Mouse (Mus musculus): Measurements from ENCODE around the gene 2900011O08Rik.

The 2900011O08Rik gene

DNA sequence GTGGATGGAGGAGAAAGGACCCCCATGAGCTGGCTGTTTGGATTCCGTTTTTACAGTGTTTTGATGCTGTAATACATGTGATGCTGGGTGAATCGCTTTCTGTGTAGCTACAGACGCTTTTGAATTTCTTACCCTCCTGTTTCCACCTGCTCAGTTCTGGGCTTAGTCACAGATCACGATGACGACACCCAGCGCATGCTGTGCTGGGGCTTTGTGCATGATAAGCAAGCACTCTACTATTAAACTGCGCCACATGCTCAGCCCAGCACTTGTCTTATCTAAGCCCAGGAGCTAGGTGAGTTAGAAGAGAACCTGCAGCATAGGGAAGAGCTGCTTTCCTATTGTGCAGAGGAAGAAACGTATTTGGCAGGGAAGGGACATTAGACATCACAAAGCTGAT, 58.3 kb downstream of the 2900011O08Rik start:
- no peak for TF ChIP-seq GATA4 (IDR thresholded peaks at IDR 0.05; ENCODE audit: insufficient replicate concordance, low read length)

DNA sequence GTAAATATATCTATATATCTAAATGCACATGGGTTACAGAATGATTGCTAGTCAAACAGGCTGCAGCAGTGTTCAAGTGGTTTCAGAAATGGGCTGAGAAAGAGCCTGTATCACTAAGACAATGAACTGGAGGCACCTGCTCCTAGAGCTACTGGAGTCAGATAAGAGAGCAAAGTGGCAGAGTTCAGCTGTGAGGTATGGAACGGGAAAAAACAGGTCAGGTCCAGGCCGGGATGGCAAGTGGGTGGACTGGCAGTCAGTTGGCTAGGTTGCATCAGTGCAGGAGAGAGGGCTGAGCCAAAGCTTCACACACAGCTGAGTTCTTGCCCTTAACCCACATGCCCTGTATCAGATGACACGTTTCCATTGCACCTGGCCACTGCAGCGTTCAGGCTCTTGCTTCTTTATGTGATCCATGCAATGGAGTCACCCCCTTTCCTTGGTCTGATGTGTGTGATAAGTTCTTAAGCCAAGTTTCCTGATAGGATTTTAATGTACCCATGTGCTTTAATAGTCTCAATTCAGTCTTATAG, 59.9 kb downstream of the 2900011O08Rik start:
- TF ChIP-seq GATA4 (IDR thresholded peaks at IDR 0.05; ENCODE audit: insufficient replicate concordance, low read length) = no peak

DNA sequence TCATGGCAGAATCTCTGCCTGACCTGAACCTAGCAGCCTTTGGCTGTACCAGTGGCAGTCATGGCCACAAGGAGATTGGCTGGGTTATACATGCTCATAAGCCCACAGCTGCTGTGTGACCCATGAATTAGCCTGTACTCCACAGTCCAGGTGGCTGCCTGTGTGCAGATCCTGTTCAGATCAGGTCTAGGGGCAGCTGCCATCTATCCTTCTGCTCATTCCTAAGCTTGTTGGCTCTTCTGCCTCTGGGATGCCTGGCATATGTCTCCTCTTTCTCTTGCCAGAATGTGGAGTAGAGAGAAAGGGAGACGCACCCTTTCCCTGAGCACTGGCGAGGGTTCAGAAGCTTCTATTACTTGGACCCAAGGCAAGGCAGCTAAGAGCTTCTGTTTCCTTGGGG, 65.8 kb downstream of the 2900011O08Rik start:
- no peak for TF ChIP-seq GATA4 (IDR thresholded peaks at IDR 0.05; ENCODE audit: insufficient replicate concordance, low read length)

DNA sequence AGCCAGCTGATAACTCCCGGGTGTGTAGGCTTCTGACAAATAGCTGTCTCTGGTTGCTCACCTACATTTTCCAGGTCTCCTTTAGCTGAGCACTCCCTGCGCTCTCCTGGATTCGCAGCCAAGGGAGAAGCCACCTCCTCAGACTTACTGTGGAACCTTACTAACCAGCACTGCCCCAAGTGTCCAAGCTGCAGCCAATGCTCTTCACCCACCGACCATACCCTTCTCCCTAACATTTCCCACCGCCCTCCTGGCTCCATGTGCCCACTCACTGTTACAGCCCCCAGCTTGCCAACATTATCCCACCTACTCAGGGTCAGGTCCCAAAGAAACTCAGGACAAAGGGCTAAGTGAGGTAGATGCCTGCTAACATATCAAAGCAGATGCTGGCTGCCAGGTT, 66.7 kb downstream of the 2900011O08Rik start:
- TF ChIP-seq GATA4 (IDR thresholded peaks at IDR 0.05; ENCODE audit: insufficient replicate concordance, low read length) = no peak

DNA sequence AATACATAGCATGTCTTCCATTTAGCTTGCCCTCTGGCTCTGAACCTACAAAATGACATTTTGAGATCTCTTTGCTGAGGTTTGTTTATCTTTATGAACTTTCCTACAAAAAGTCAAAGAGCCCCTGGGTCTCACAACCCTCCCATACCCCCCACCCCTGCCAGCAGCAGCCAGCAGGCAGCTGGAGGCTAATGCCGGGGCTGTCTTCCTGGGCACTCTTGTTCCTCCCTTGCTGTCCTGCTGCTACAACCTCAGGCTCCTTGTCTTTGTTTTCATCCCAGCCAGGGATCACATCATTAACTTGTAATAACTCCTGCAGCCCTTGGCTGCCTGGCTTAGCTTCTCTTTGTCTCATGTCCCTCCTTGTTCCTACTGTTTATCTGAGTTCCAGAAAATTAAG, 68.9 kb downstream of the 2900011O08Rik start:
- TF ChIP-seq GATA4 (IDR thresholded peaks at IDR 0.05; ENCODE audit: insufficient replicate concordance, low read length) = no peak

DNA sequence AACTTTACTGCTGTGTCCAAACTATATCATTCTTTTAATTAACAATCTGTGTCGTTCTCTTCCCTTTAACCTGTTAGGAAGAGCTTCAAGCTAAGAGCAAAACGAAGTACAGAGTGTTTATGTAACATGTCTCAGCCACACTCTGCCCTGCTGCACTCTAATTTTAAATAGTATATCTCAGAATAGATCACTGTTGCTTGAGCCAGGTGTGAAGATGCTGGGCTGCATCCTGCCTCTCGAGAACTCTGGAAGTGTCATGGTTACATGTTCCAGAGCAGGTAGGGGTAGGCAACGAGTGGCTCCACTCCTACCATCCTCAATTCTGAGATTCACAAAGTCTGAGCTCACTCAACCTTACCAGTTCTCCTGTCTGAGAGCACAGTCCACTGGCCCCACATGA, 70.3 kb downstream of the 2900011O08Rik start:
- no peak for TF ChIP-seq GATA4 (IDR thresholded peaks at IDR 0.05; ENCODE audit: insufficient replicate concordance, low read length)

DNA sequence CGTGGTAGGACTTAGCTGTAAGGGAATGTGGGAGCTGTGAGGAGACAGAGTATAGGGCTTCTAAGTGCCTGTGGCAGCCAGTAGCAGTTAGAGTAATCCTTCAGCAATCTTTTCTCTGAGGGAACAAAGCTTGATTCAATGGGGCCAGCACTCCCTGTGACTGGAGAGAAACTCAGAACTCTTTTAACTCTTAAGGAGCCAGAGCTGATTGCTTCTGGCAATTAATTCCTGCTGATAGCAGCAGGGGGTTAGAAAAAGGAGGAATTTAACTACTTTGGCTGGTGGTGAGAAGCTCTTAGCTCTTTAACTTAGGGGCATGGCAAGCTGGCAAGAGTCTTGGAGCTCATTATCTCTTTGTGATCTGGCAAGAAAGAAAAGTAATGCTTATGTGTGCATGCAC, 72.1 kb downstream of the 2900011O08Rik start:
- no peak for TF ChIP-seq GATA4 (IDR thresholded peaks at IDR 0.05; ENCODE audit: insufficient replicate concordance, low read length)

DNA sequence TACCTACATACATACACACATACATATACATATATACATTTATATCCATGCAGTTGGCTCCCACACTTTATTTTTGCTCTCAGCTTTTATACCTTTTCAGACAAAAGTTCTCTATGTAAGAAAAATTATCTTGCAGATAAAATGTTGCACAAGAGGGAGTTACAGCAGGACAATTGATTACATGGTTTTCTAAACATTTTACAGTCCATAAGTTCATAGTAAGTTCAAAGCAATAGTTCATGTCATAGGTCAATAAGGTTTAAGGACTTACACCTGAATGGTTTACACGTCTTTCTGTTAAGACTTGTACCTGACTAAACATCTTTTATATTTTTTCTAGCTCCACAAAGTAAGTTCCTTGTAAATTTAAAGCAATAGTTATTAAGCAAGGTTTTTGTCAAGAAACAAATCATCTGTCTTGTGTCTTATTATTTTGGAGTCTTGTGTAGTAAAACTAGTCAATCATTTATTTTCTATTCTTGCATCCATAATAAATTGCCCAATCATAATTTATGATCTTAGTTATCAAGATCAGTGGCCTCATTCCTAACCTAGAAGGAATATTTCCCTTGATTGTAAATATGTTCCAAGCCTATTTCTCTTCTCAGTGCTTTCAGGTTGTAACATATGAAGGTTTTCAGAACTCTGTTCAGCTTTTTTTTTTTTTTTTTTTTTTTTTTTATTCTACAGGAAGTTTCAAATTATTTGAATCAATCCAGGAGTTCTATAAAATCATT, 72.9 kb downstream of the 2900011O08Rik start:
- no peak for TF ChIP-seq GATA4 (IDR thresholded peaks at IDR 0.05; ENCODE audit: insufficient replicate concordance, low read length)

DNA sequence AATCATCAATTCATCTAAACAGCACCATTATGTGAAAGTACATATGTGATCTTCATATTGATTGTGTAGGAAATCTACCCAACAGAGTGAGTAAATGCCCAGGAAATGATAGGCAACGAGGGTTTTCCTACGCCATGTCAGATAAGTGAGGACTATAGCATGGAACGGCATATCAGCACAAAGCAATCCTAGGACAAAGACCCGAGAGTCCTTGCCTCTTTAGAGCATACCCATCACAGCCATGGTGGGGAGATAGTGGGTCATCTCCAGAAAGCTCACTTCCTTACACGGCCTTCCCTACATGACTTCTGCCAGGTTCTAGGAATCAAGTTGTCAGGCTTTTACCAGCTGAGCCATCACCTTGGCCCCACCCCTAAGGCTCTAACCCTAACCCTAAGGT, 73.5 kb downstream of the 2900011O08Rik start:
- TF ChIP-seq GATA4 (IDR thresholded peaks at IDR 0.05; ENCODE audit: insufficient replicate concordance, low read length) = no peak

DNA sequence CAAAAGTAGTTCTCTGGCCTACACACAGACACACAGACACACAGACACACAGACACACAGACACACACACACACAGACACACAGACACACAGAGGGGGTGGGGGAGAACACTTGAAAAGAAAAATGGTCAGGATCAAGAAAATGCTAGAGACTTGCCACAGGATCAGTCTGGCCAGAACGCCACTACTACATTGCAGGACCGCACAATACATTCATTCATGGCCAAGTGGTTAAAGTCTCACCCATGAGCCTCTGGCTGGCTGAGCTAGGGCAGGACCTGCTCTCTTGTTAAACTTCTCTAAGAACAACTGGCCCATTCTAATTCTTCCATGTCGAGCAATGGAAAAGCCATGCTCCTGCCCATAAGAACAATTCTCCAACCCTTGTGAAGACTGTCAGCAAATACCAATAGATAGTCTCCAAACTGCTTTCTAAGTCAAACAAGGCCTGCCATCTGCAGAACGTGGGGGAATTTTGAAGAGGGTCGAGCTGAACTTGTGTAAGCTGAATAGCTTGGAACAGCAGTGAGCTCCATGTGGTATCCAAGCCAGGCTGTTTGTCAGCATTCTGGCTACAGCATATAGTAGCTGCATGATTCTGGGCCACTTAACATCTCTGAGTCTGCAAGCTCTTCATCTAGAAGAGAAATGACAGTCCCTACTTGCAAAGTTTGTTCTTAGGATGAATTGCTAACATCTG, 84.2 kb downstream of the 2900011O08Rik start:
- TF ChIP-seq GATA4 (IDR thresholded peaks at IDR 0.05; ENCODE audit: insufficient replicate concordance, low read length) = no peak

DNA sequence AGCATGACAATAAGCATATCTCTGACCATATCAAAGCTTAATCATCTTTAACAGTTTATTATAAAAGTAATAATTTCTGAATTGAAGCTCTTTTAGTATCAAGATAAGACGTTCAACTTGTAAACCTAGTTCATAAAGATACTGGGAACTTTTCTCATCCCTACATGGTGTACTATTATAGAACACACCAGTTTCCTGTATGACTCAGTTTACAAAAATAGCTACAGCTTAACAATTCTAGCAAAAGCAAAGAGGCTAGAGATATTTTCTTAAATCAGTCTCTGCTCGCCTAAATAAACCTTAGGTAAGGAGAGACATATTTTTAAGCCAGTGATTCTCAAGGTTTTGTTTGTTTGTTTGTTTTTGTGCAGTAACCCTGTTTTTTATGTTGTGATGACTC, 96.5 kb downstream of the 2900011O08Rik start:
- no peak for TF ChIP-seq GATA4 (IDR thresholded peaks at IDR 0.05; ENCODE audit: insufficient replicate concordance, low read length)

DNA sequence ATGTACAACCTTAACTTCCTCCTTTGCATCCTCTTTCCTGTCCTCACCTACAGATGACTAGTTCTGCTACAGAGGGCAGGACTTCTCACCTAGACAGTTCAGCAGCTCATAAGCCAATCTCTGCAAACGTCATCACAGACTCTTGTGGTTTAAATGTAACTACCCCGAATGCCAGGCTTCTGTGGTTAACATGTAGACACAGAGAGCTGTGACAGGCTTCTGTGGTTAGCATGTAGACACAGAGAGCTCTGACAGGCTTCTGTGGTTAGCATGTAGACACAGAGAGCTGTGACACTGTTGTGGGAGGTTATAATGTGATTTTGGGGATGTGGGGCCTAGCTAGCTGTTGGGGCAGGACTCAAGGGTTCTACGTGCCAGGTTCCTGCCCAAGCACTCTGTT, 101.8 kb downstream of the 2900011O08Rik start:
- TF ChIP-seq GATA4 (IDR thresholded peaks at IDR 0.05; ENCODE audit: insufficient replicate concordance, low read length) = no peak

DNA sequence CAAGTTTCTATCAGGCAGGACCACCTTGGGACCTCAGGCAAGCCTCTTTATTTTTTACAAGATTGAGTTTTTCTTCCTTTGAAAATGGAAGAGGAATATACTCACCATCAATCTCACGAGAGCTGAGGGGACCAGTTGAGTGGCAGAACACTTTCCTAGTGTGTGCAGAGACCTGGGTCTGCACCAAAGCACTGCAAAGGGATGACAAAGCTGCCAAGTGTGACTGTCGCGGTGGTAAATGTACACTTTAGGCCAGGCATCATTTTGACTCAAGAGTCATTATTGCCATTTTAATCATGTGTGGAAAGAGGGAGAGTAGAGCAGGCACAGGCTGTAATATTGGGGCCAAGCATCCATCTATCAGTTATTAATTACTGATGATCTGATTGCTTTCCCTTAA, 102.9 kb downstream of the 2900011O08Rik start:
- TF ChIP-seq GATA4 (IDR thresholded peaks at IDR 0.05; ENCODE audit: insufficient replicate concordance, low read length) = no peak

DNA sequence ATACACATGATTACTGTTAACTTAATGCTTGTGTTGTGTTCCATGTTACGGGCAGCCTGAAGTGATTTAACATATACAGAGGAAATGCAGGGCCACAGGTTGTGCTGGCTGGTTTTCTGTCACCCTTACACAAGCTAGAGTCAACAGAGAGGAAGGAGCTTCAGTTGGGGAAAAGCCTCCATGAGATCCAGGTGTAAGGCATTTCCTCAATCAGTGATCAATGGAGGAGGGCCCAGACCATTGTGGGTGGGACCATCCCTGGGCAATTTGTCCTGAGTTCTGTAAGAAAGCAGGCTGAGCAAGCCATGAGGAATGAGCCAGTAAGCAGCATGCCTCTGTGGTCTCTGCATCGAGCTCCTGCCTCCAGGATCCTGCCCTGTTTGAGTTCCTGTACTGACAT, 105.4 kb downstream of the 2900011O08Rik start:
- TF ChIP-seq GATA4 (IDR thresholded peaks at IDR 0.05; ENCODE audit: insufficient replicate concordance, low read length) = no peak

DNA sequence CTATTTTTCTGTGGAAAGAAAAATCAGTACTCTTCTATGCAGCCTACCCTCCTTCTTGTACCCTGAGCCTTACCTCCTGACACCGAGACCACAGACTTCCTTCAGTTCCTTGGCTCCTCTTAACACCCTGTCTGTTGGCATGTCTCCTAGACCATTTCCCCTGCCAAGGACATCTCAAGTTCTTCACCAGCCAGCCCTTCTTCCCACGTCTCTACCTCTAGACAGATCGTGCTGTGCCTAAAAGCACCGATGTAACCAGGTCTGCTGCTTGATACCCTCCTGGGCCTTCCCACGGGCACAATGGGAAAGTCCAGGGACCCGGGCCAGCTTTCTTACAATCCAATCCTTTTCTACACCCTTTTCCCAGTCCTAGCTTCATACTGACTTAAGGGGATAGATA, 119.5 kb downstream of the 2900011O08Rik start:
- no peak for TF ChIP-seq GATA4 (IDR thresholded peaks at IDR 0.05; ENCODE audit: insufficient replicate concordance, low read length)

DNA sequence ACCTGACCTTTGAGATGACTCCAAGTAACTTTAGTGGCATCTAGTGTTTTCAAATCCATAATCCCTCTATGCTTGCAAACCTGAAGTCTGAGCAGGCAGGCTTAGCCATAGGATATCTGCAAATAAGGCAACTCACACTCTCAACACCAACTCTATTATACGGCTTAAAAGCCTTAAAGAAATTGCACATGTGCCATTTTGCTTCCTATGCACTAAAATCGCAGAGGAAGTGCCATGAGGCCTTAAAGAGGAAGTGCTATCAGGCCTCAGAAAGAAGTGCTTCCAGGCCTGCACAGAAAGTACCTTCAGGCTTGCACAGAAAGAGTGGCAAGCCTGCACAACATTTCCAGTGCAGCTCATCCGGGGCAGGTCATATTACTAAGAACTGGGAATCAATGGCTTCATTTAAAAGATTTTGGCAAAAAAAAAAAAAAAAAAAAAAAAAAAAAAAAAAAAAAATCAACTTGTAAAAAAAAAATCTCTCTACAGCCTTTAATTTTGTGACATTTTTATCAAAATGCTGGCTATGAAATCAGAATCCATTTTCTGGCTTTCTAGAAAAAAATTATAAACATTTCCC, 123.3 kb downstream of the 2900011O08Rik start:
- no peak for TF ChIP-seq GATA4 (IDR thresholded peaks at IDR 0.05; ENCODE audit: insufficient replicate concordance, low read length)
